Mouse (Mus musculus) kidney, adult 2 months (tissue): ENCODE data around the gene Clcn5.

Experiments used
- CTCF ChIP-seq: fragments of 200-500 bp; conservative IDR thresholded peaks from 2 replicates; pipeline ENCODE4 v1.5.1; 2011; ENCODE audit warnings: low read depth, mild to moderate bottlenecking, control low read depth, low read length, moderate library complexity, mixed read lengths; ENCODE audit not compliant: insufficient read depth, insufficient read length
- POLR2A ChIP-seq: fragments of 200-500 bp; IDR thresholded peaks from one replicate; pipeline ENCODE4 v1.6.1; 2011; ENCODE audit warnings: low read depth, low read length, control low read depth

DNA sequence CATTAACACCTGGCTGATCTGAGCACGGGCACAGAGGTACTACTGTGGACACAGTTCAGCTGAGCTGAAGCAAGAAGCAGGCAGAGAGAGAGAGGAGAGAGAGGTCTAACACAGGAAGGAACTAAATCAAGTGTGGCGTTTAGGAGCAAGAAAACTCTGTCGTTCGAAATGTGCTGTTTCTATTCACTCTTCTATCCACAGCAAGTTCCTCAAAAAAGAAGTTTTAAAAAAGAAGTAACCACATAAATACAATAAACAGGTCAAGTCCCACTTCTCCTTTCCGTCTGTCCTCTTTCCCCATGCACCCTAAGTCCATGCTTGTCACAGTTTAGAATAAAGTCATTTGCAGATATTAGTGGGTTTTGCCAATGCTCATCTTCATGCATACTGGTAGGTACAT lies 150.4 kb downstream of the Clcn5 start:
- TF ChIP-seq POLR2A (no peak), CTCF (no peak)
